Mouse (Mus musculus) olfactory bulb, adult 2 months (tissue): ENCODE data around the gene Prss36.

Source experiments
- CTCF ChIP-seq: fragments of 200-500 bp; IDR thresholded peaks from 2 replicates; pipeline ENCODE4 v1.5.1; 2012; ENCODE audit warnings: low read depth, mild to moderate bottlenecking, low read length, moderate library complexity; ENCODE audit not compliant: insufficient read depth
- POLR2A ChIP-seq: fragments of 200-500 bp; IDR thresholded peaks from 2 replicates; pipeline ENCODE4 v1.6.1; 2012; ENCODE audit warnings: mild to moderate bottlenecking, low read depth, low read length, moderate library complexity; ENCODE audit not compliant: insufficient read depth

- no peak for TF ChIP-seq CTCF
- TF ChIP-seq POLR2A, result no peak
Observed at GRCm38 (mm10) chr7:127915293-127915692, 31.2 kb downstream of the Prss36 start.
